Mouse (Mus musculus) erythroblast, adult 5-6 weeks (primary cell): ENCODE data around the gene Shld1. TPM values are rescaled to one million over a fixed set of nuclear protein-coding genes. Genes with fewer than 3 reads are reported as not detected.

Experiments used
- ATAC-seq: replicated peaks from 2 replicates; pipeline ENCODE4 v1.8.0; 2016; ENCODE audit warnings: moderate number of reproducible peaks, mild to moderate bottlenecking, moderate TSS enrichment, inconsistent platforms; ENCODE audit not compliant: poor library complexity, low FRiP score, severe bottlenecking
- total RNA-seq, 2 experiments: library from RNA; stranded (forward) in 1 of 2; stranded (reverse) in 1 of 2; fragments of 150-400 nt in 1 of 2; fragments of 200-764, 138-1000 nt in 1 of 2; gene quantifications; 2 replicates each; pipeline versions ENCODE4 v1.2.3 to v1.2.4; 2015 to 2017; ENCODE audit warnings: low replicate concordance in 2 of 2

Gene Shld1
- total RNA-seq, 2 experiments from 2014 or later: 17.7 to 26.1 TPM

DNA sequence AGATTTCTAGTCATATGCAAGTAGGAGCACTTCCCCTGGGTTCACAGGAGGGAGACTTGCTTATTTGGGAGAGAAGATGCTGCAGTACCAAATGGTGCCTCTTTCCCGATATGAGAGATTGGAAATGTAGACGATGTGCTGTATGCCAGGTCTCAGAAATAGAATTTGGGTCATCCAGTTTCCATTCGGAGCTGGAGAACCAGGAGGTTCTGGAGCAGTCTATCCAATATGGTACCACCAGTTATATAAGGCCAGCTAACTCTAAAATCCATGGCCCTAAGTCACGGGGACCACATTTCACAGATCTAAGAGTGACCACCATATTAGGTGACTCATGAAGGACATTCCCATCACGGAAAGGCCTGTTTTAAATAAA lies 30.8 kb downstream of the Shld1 start:
- no peak for ATAC-seq

DNA sequence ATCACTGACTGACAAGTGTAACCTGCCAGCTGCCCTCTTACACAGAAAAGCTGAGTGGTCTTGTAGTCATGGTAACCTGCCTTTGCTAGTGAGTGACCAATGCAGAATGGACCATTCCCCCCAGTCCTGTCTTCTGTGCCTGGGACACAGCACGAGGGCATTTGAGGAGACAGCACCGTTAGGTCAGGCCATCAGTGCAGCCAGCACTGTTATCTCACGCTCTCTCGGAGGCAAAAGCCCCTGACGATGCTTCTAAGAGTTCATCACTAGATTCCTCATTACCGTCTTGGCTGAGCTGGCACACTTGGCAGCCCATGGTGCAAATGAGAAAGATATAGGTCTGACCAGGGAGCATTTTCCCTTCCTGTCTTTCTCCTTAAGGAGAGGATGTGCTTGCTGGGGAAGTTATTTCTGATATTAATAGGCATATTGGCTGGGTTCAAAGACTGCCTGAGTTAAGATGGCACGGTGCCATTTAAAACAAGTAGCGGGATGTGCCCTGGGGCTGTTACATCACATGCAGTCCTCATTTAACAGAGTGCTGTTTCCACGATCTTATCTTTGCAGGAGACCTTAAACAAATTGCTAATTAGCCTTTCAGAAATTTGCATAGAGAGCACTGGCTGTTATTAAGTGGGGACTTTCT lies 34.3 kb downstream of the Shld1 start:
- no peak for ATAC-seq

GRCm38 (mm10) chr2:132721844-132722243 lies 35.1 kb downstream of the Shld1 start:
- no peak for ATAC-seq

DNA sequence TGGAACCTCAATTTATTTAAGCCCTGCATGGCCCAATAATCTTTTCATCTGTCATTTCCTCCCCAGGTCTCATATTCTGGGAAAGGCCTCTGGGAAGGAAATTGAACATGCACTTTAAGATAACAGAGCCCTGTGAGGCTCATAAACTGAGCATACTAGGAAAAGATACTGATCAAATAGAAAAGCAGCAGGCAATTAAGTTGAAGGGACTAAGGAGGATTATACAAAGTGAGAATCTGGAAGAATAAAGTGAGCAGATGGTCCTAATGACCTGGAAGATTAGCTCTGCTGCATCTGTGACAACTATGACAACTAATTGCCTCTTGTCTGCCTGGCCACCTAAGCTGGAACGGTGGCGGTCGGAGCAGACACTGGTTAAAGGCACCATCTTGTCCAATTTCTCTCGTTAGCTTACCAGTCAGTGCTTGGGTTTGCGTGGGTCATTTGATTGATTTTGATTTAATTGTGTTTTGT lies 37.3 kb downstream of the Shld1 start:
- ATAC-seq: no peak

DNA sequence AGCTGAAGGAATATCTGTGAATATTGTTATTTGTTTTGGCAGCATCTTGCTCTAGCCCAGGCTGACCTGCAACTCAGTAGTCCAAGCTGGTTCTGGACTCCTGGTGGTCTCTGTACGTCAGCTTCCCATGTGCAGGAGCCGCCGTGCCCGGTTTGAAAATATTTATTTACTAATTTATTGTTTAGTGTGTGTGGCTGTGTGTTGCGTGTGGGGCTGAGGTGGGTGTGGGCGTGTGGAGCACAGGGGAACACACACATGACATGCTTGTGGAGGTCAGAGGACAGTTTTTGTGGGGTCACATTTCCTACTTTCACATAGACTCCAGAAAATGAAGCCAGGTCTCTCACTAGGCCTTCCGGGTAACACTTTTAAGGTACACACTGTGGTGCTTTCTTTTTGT lies 37.8 kb downstream of the Shld1 start:
- no peak for ATAC-seq

DNA sequence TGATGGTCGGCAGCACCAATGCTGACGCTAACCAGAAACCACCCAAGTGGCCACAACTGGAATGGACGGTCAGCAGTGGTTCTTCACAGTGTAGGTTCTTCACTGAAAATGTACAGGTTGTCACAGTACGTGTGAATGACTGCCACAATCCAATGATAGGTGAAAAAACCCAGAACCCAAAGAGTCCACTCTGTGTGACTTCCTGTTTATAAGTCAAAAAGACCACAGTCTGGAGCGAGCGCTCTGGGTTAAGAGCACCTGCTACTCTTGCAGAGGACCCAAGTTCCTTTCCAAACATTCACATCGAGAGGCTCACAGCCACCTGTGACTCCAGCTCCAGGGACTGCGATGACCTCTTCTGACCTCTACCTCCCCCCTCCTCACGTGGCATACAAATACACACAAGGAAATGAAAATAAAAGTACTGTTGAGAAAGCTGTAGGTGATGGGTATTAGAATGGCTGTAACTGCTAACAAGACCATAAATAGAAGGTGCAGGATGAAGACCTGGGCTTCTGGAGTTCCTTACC lies 38.7 kb downstream of the Shld1 start:
- no peak for ATAC-seq

DNA sequence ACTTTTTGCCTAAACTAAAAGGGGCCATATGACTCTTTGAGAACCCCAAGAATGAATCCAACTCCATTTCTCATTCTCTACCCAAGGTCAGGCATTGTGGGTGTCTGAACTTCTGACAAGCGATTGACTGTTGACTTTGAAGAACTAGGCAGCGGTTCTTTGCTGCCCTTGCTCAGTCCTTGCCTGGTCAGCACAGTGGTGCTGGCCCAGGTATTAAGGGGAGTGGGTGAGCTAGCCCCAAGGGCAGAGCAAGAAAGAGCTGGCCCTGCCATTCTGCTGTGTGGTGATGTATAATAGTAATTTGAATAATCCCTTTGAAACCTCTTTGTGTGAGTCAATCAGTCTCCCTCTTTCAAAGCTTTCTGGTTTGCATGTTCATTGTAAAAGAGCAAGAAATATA lies 39.4 kb downstream of the Shld1 start:
- no peak for ATAC-seq

DNA sequence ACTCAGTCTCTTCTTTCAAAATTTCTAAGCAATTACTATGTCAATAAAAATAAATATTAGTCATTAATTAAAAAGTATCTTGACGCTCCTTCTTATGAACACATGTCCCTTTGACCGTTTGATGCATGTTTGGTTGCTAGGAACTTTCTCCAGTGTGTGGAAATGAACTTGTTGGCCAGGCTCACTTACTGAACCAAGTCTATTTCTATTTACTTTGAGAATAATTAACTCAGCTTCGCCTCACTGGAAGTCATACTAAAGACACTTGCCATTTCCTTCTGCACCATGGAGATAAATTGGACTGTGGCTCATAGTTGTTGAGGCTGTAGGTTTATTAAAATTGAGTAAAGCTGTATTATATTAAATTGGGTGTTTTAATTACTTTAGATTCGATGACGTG lies 46.2 kb downstream of the Shld1 start:
- ATAC-seq: no peak

GRCm38 (mm10) chr2:132733603-132734573 lies 47.2 kb downstream of the Shld1 start:
- no peak for ATAC-seq

- ATAC-seq: no peak
Observed at GRCm38 (mm10) chr2:132738816-132739432, 52.2 kb downstream of the Shld1 start.

DNA sequence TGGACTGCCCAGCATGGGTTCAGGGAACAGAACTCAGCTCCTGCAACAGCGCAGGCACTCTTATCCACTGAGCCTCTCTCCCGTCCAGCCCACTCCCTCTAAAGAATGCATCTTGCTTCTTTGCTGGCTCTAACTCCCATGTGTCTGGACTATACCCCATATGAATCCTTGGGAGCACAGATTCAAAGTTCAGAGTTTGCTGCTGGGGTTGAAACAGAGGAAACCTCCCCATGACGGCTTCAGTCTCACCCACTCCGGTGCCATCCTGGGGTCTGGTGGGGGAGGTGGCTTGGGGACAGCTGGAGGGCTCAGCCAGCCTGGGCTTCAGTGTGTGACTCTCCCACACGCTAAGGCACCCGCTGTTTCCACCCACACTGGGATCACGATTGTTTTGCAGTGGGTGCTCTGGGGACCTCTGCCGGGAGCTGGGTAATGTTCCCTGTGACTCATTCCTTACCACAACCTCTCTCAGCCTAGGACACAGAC lies 55.2 kb downstream of the Shld1 start:
- ATAC-seq: no peak

DNA sequence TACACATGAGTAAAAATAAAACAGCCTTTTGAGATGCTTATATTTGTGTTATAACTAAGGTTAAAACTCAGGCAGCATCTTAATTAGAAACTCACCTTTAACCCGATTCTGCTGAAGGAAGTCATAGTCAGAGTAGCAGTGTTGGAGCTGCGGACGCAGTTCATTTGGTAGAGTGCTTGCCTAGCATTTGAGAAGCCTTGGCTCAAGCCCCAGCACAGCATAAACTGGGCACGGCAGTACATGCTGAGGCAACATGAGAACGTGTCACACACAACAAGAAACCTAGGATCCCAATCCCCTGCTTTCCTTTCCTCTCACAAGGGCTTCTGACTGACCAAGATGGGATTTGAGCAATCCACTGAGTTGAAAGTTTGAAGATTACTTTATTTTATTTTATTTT lies 58.1 kb downstream of the Shld1 start:
- no peak for ATAC-seq

GRCm38 (mm10) chr2:132746108-132746507 lies 59.4 kb downstream of the Shld1 start:
- no peak for ATAC-seq

DNA sequence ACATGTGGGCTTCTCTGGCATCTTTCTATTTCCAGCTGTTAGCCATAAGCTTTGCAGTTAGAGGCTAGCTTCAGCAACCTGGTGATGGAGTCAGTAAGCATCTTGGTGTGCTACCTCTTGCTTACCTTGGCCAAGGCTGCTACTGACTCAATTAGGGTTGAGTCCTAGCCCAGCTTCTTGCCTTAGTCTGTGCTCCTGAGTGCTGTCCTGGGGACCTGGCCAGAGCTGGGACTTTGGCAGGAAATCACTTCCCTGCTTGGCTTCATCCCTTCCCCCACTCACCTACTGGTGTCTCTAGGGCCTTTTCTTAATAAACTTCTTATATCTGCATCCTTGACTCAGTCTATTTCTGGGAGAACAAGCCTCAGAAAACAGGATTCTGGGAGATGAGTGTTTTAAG lies 64.0 kb downstream of the Shld1 start:
- ATAC-seq: no peak

GRCm38 (mm10) chr2:132751141-132752066 lies 64.7 kb downstream of the Shld1 start:
- ATAC-seq: no peak

GRCm38 (mm10) chr2:132752398-132752797 lies 65.7 kb downstream of the Shld1 start:
- no peak for ATAC-seq

DNA sequence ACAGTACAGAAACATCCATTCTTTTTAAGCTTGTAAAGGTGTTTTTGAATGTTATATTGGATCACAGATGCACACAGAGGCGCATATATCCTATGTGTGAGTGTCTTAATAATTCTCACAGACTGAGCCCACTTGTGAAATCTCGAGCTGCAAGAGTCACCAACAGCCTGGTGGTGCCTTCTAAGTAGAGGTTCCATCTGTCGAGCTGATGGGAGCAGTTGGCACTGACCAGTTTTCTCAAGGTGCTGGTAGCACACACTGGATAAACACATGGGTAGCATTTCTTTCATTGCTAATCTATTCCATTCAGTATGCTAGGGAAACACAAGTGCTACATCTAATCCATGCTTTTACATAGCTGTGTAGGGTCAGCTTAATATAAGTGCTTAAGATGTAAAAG lies 66.4 kb downstream of the Shld1 start:
- no peak for ATAC-seq

DNA sequence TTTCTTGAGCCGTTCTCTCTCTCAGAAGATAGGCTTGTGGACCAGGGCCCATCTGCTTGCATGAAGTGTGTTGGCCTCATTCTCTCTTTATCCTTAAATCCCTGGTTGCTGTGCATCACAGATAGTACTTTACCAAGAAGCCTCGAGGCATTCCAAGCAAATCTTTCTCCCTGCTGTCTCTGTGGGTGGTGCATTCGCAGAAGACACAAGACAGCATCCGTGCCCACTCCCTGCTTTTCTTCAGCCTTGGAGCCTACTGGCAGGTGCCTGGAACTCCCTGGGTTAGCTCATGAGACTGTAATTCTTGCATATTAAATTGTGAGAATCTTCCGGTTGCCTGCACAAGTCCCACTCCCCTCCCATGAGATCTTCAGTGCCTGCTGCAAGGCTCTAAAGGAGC lies 71.2 kb downstream of the Shld1 start:
- no peak for ATAC-seq

GRCm38 (mm10) chr2:132770822-132771221 lies 84.1 kb downstream of the Shld1 start:
- no peak for ATAC-seq
